Mouse (Mus musculus) adrenal gland, postnatal 36 days (tissue): Measurements from ENCODE around the gene Zfp385c. TPM values are rescaled to one million over a fixed set of nuclear protein-coding genes. Genes with fewer than 3 reads are reported as not detected.
"Not testable (repeated sequence)": the region's sequence is repeated elsewhere in the genome, so short reads cannot be mapped to it uniquely, and the experiment has no call there.

Experiments used
- DNase-seq, 2 experiments: peaks; one replicate each; pipeline ENCODE4 v3.0.0; 2021; ENCODE audit warnings: mixed read lengths in 1 of 2
- total RNA-seq, 2 experiments: library from RNA; stranded (reverse); gene quantifications; 2 replicates each; pipeline ENCODE4 v1.2.3; 2021

Gene Zfp385c
- total RNA-seq, 2 experiments from 2014 or later, result 0.13 to 0.43 TPM

DNA sequence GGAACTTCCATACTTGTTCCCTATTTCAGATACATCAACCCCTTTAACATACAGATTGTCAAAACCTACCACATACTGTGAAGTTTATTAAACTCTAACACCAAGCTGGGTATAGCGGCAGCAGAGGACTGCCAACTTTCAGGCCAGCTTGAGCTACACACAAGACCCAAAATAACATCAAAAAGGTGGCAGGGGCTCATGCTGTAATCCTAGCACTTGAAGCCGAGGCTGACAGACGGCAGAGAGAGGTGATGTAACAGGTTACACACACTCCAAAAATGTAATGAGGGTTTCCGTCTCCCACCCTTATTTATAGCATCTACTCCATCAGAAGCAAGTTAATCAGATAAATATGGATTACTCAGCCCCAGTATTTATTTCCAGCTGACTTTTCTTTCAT lies 96.7 kb downstream of the Zfp385c start:
- DNase-seq, result no peak

DNA sequence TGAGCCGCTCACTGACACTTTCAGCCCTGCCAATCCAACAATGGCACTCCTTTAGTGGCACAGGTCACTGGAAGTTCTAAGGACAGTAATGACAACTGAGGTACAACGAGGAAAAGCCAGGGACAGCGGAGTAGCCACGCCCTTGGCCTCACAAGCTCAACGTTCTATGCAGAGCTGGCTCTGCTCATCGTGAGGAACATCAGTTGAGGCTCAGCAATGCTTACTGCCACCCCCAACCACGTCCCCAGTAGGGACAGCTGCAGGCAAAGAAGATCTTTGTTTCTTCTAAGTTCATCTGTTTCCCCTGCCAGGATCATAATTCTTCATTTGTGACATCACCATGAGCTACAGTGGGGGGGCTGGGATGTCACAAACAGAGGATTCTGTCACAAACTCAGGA lies 97.6 kb downstream of the Zfp385c start:
- DNase-seq, result no peak

DNA sequence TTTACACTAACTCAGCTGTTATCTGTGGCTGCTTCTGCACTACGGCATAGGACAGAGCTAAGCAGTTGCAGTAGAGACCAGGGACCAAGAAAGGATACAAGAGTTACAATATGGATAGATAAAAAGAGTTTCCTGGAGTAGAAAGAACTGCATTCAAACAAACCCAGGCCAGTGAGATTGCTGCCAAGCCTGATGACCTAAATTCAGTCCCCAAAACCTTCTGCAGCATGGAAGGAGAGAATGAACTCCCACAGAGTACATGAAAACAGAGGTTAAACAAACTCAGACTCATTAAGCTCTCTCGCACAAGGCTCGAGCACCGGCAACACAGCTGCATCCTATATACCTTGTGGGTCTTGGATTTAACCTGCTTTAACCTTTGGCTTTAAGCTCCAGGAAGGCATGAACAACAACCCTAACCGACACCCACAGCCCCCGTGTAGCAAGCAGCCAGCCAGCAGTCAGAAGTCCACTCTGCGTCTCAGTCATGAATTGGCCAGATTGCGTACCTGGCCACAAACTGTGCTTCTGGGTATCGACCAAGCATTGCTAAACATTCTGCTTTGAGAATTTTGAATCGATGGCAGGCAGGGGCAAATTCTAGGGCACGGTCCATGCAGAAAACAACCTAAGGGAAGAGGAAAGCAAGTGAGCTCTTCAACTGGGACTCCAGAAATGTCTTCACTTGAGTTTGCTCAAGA lies 99.8 kb downstream of the Zfp385c start:
- no peak for DNase-seq

DNA sequence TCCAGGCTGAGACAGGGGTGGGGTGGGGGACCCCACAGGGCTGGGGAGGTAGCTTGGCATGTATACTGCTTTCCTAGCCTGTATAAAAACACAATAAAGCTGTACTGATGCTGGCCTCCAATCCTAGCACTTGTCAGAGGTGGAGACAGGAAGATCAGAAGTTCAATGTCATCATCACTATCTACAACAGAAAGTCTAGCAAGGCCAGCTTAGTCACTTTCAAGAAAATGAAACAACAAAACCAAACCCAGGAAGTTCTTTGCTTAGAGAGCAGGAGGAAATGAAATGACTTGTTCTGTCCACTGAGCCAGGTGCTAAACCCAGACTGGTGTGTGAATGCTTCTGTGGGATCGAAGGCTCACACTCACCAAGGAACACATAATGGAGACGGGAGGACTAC lies 103.8 kb downstream of the Zfp385c start:
- DNase-seq, result no peak

DNA sequence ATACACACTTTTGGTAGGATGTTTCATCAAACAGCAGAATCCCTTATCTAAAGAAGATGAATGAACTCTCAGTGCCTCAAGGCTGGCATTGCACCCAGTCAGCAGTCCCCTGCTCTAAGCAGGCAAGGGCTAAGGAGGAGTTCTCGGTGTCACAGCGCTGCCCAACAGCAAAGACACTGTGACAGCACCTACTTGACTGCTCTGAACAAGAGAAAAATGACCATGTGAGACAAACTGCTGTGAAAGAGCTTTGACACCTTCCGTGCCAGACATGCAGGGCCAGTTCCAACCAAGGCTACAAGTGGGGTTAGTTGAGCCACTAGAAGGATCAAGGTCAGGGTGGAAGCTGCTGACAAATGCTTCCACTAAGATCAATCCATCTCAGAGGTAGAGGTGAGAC lies 107.1 kb downstream of the Zfp385c start:
- no peak for DNase-seq

DNA sequence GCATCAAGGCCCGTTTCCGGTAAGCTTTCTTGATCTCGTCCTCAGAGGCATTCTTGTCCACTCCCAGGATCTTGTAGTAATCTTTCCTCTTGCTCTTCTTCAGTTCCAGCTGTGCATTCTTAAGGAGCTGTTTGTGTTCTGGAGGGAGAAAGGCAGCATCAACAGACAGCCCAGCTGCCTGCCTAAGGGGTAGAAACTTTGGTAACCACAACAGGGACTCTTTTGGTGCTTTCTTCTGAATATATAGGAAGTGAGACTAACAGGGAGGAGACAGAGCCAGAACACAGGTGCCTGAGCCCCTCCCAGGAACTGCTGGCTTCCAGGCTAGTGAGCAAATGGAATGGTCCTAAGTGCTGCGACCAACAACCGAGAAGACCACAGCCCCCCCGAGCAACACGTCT lies 107.7 kb downstream of the Zfp385c start:
- no peak for DNase-seq

DNA sequence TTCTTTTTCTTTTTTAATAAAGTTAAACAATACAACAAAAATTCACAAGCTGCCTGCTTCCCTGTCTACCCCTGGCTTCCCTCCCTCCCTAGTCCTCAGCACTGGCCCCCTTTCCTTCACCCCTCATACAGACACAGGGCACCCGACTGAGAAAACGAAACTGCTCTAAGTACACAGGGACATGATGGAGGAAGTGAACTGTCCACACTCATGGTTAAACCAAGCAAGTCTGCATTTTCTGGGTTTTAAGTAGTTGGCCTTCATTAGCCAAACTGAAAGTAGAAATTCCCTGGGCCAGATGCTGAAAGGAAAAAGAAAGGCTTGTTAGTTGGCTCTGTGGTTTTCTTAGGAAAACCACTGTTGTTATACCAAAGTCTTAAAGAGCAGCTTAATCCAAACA lies 109.4 kb downstream of the Zfp385c start:
- no peak for DNase-seq

DNA sequence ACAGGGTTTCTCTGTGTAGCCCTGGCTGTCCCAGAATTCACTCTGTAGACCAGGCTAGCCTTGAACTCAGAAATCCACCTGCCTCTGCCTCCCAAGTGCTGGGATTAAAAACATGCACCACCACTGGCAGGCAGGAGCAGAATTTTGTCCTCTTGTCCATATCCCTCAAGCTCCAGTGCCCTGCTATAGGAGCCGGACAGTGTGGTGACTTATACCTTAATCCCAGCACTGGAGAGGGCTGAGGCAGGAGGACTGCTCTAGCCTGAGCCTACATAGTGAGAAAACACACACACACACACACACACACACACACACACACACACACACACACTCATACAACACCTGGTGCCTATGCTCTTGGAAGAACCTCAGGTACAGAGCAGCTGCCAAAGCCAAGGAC lies 109.8 kb downstream of the Zfp385c start:
- DNase-seq, result not testable (repeated sequence)

DNA sequence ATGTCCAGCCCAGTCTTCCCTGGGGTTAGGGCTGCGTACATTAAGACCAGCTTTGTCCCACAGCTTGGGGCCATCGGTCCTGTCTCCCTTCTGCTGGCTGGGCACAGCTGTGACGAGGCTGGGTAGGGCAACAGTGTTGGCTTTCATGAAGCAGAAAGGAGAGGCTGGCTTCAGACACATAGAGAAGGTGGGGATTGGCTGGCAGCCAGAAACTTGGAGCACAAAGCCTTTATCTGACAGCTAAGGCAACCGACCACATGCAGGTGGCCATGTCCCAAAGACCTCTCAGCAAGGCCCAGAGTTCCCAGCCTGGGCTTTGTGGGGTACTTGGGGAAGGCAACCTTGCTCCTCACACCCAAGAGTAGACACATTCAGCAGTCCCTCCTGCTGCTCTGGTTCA lies 110.5 kb downstream of the Zfp385c start:
- DNase-seq, result peak; percentile 55 to 70

DNA sequence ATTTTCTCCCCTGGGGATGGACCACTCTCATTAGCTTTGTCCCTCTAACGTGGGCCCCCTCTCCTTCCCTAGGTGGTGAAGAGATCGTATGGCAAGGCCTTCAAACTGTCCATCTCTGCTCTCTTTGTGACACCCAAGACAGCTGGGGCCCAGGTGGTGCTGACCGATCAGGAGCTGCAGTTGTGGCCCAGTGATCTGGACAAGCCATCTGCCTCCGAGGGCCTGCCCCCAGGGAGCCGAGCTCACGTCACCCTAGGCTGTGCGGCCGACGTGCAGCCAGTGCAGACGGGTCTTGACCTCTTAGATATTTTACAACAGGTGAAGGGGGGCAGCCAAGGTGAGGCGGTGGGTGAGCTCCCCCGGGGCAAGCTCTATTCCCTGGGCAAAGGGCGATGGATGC lies 112.0 kb downstream of the Zfp385c start:
- DNase-seq, result no peak

DNA sequence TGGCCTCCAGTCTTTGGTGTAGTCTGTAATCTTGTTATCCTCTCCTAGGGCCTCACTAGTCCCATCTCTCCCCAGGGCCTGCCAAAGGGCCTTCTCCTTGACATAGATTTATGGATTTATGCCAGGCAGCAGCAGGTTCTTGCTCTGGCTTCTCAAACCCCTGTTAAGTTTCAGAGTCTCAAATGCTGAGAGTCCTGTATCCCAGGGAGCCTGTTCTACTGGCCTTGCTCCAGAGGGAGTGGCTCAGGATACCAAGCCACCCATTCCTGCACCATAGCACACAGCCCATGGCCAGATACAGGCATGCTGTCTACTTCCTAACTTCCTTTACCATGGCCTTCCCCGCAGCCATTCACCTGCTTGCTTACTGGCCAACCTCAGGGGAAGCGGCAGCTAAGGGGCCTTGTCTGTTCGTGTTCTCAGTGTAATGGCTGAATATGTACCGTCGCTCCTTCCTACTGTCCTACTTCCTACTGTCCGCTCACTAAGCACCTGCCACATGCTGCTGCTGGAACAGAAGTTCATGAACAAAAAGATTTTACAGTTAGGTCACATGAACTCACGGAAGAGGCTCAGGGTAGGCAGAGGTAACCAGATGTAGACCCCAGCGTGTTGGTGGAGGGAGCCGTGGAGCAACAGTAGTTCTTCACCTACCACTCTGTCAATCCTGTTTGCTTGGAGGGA lies 113.0 kb downstream of the Zfp385c start:
- no peak for DNase-seq

DNA sequence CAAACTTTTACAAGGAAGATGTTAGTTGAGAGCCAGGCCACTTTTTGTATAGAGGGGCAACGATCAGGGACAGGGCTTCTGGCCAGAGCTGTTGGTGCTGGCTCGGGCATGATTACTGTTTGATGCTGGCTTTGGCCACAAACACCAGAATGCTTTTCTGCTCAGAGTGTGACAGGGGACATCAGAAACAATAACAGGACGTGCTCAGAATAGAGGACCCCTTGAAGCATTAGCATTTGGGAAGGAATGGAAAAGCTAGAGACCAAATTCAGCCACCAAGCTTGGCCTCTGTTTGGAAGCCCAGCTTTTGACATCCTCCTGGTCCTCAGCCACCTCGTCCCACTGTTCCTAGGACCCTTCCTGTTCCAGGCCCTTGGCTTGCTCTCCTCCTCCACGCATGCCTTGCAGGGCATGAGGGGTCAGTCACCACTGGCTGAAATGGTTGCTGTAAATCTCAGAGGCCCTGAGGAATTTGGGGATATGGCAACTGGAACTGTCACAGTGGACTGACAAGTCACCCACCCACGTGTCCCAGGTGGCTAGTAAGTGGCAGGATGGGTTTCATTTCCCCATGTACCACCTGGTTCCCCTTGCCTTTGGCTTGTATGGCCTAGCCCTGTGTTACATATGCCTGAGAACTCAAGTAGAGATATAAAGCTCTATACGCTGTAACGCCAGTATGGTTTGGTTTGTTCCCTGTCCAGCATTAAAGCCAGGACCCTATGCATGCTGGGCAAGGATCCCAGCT lies 114.2 kb downstream of the Zfp385c start:
- no peak for DNase-seq

Other genes with a start within 250 kb of the Zfp385c start
- gene Klhl11, start 219.7 kb downstream of the Zfp385c start, total RNA-seq, result 10 to 100 TPM; 56.2 to 58.2 TPM
- gene Acly, start 164.5 kb downstream of the Zfp385c start, total RNA-seq, result 1,000 to 10,000 TPM; 1,688 to 2,194 TPM
- gene Ttc25, start 146.8 kb downstream of the Zfp385c start, total RNA-seq, result 1 to 10 TPM; 5.6 to 7.7 TPM
- 10 to 100 TPM; 46.5 to 60.7 TPM for gene Cnp, start 117.6 kb downstream of the Zfp385c start, total RNA-seq
- gene Nkiras2, start 73.2 kb downstream of the Zfp385c start, total RNA-seq, result 10 to 100 TPM; 32.9 to 43.6 TPM
- gene Dnajc7, start 72.3 kb downstream of the Zfp385c start, total RNA-seq, result 100 to 1,000 TPM; 207 to 222 TPM
- 10 to 100 TPM; 39.5 to 60.6 TPM for gene Dhx58, start 11.8 kb upstream of the Zfp385c start, total RNA-seq
- gene Kat2a, start 20.0 kb upstream of the Zfp385c start, total RNA-seq, result 10 to 100 TPM; 44.5 to 45.5 TPM
- gene Hspb9, start 21.4 kb upstream of the Zfp385c start, total RNA-seq, result not detected
- 100 to 1,000 TPM; 172 to 187 TPM for gene Rab5c, start 45.8 kb upstream of the Zfp385c start, total RNA-seq
- under 1 TPM; 0.10 to 0.13 TPM for gene Kcnh4, start 67.5 kb upstream of the Zfp385c start, total RNA-seq
- not detected for gene Hcrt, start 70.5 kb upstream of the Zfp385c start, total RNA-seq
- gene Ghdc, start 78.5 kb upstream of the Zfp385c start, total RNA-seq, result 10 to 100 TPM; 18.8 to 25.8 TPM
- 100 to 1,000 TPM in 1 of 2 experiments, 10 to 100 TPM in 1; 58.3 to 111 TPM for gene Stat5b, start 158.3 kb upstream of the Zfp385c start, total RNA-seq
- gene Stat5a, start 166.9 kb upstream of the Zfp385c start, total RNA-seq, result 10 to 100 TPM; 26.3 to 39.8 TPM
- gene Stat3, start 247.1 kb upstream of the Zfp385c start, total RNA-seq, result 100 to 1,000 TPM in 1 of 2 experiments, 10 to 100 TPM in 1; 74.2 to 109 TPM